Mouse (Mus musculus): ENCODE results near the gene Insyn1.

DNA sequence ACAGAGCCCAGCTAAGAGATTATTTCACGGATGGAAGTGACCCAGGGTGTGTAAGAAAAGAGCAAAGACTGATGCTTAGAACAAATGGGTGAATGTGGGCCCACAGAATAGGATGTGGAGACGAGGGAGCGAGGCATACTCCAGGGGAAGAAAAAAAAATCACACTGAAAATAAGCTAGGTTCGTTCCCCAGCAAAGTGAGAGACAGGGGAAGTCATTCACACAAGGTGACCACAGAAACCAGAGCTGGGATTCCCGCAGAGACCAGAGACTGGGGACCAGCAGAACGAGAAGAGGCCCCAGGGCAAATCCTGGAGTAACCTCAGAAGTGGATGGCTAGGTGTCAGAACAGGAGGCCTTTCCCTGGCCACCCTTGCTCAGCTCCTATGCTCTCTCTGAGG lies 57.0 kb downstream of the Insyn1 start:
- TF ChIP-seq POLR2A (IDR thresholded peaks at IDR 0.05; ENCODE audit: borderline replicate concordance, extremely low read depth, low read depth, low read length) (no peak), CTCF (IDR thresholded peaks at IDR 0.05; ENCODE audit: insufficient read depth, low read length) (no peak)
